Mouse (Mus musculus) kidney, adult 9 months (tissue): Measurements from ENCODE around the gene U2af1.

Experiments used
- DNase-seq: peaks from one replicate; pipeline ENCODE4 v3.0.0; 2022

U2af1 gene

GRCm38 (mm10) chr17:31658468-31659185, at the start of gene U2af1:
Gene U2af1 (minus strand): TSS chr17:31658892.
- DNase-seq: peak; percentile 98

- peak; percentile 68 for DNase-seq
These were observed 46.8 kb upstream of the U2af1 start for GRCm38 (mm10) chr17:31705271-31706020.

DNA sequence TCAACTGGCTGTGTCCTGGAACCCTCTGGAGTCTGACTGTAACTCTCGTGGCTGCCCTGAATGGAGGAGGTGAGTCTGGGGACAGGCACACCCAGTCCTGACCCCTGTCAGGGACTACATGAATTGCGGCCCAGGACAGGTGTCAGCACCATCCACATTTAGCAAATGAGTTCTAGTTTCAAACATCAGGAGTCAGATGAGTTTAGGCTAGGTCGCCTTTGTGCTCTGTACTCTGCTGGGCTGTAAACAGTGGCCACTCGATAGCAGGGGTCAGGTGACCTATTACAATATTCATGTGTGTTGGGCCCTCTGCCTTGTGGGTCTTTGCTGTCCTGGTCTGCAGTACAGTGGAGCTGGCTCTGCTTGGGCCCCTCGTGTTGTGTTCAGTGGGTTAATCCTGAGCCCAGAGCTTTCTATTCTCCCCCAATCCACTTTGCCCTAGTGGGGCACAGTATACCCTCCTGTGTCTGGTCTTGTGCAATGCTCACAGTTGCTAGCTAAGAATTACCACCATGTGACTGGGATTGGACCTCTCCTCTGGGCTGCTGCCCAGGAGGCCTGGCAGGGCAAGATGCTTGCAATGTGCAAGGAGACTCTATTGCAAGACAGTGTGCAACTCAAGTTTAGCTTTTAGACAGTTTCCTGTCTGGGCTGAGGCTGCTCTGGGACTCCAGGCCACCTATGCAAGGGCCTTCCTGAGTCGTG, 44.7 kb upstream of the U2af1 start:
- peak; percentile 58 for DNase-seq

- DNase-seq: no peak
These were observed 39.7 kb upstream of the U2af1 start for GRCm38 (mm10) chr17:31698347-31698746.

DNA sequence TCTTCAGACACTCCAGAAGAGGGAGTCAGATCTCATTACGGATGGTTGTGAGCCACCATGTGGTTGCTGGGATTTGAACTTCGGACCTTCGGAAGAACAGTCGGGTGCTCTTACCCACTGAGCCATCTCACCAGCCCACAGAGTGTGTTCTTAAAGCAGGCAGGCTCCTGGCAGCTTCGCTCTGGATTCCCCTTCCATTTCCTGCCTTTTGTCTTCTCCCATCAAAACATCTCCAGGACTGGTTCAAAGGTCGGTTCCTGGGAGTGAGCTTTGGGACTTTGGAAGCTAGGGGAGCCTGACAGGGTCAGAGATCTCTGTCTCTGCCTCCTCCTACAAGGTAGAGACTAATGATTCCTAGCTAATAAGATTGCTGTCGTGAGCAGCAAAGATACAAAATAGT, 36.7 kb upstream of the U2af1 start:
- DNase-seq: peak; percentile 89

DNA sequence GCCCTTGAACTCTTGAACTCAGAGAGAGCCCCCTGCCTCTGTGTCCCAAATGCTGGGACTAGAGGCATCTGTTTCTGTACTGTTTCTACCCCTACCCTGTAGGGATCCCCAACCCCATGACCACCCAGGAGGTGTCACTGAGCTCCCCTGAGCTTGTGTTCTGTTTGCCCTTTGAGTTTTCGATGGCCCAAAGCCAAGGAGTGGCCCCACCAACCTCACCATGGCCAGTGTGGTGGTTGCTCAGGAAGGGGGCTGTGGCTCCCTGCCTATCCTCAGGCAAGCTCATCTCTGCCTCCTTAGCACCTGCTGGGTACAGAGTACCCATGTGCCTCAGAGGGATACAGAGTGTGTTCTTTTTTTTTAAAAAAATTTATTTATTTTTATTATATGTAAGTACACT, 36.3 kb upstream of the U2af1 start:
- peak; percentile 52 for DNase-seq

- DNase-seq: no peak
These were observed 35.3 kb upstream of the U2af1 start for GRCm38 (mm10) chr17:31694023-31694376.

GRCm38 (mm10) chr17:31693330-31694022, 34.8 kb upstream of the U2af1 start:
- DNase-seq: peak; percentile 84

GRCm38 (mm10) chr17:31692918-31693317, 34.2 kb upstream of the U2af1 start:
- no peak for DNase-seq

- DNase-seq: peak; percentile 47
These were observed 30.9 kb upstream of the U2af1 start for GRCm38 (mm10) chr17:31689606-31690005.

DNA sequence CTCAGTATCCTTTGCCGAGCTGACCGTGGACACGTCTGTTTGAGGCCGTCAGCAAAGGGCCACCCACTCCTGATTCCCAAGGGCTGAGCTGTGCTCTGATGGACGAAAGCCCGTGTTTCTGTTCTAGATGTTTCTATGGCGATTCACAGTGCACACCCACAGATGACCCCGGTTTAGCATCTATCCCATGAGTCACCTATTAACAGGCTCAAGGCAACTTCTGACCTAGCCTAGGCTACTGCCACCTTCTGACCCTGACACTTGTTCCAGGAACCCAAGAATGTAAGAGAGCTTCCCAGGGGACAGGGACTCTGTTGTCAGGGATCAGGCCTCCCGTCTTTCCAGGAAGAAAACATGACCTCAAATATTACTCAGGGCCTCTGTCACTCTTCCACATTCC, 29.4 kb upstream of the U2af1 start:
- DNase-seq: peak; percentile 79

DNA sequence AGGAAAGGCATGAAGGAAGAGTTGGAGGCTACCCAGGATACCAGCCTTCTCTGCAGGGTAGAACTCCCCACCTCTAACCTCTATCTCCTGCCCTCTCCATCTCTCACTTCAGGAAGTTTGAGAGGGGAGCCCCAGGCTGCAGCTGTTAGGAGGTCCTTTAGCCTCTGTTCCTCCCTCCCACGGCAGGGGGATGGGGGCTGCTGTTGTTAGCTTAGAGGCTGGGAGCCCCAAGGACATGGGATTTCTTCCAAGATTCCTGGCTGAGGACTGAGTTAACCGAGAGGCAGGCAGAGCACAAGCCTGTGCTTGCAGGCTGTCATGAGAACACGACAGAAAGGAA, 27.5 kb upstream of the U2af1 start:
- peak; percentile 51 for DNase-seq

- DNase-seq: peak; percentile 93
These were observed 27.0 kb upstream of the U2af1 start for GRCm38 (mm10) chr17:31685514-31686224.

- DNase-seq: no peak
These were observed 21.8 kb upstream of the U2af1 start for GRCm38 (mm10) chr17:31680450-31680849.

DNA sequence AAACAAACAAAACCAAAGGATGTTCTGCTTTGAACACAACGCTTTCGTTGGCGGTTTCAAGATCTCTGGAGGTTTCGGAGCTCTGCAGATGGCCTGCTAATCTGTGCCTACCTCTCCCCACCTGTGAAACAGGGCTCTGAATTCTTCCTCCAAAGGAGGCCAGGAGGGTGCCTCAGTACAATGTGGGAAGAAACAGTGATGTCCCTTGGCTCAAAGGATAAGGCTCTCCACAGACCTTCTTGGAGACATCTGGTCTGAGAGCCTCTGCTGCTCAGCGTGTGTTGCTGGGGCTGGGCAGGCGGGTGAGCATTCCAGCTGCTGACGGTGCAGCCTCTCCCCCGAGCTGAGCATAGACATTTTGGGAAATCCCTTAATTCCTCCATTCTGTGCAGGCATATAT, 18.8 kb upstream of the U2af1 start, which contains the start of gene Cryaa:
Cryaa (plus strand) TSS at position 301 of the 400 bp plus-strand sequence.
- no peak for DNase-seq

- no peak for DNase-seq
These were observed 15.7 kb upstream of the U2af1 start for GRCm38 (mm10) chr17:31674426-31674825.

- DNase-seq: no peak
These were observed 13.6 kb upstream of the U2af1 start for GRCm38 (mm10) chr17:31672279-31672678.

GRCm38 (mm10) chr17:31671698-31672097, 13.0 kb upstream of the U2af1 start:
- peak; percentile 72 for DNase-seq

DNA sequence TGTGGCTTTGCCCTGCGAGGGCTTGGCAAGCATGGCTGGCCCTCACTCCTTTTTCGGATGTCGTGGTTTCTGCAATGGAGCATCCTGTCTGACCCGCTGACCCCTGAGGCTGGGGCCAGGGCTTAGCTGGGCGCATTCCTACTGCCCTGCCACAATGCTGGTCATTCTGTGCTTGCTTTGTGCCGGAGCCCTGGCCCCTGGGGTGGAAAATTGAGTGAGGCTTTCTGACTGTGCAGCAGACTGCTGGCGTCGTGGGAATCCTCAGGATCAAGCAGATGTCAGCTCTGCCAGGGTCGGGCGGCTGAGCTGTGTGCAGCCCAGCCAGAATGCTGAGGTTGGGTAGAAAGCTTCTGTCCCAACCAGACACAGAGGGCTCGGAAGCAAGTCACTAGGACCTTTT, 11.5 kb upstream of the U2af1 start:
- no peak for DNase-seq

DNA sequence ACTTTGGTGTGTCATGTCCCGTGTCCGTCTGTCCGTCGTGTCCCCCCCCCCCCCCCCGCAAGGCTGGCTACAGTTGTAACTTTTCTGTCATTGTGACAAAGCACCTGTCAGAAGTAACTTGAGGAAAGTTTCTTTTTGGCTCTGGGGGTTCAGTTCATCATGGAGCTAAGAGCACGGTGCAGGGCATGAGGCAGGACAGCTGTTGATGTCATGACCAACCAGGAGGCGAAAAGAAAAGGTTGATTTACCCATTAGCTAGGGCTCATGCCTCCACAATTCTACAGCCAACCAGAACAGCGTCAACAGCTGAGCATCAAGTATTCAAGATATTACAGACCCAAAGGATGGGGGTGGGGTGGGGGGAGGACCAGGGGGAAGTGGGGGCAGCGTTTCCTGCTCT, 9.6 kb upstream of the U2af1 start:
- no peak for DNase-seq

DNA sequence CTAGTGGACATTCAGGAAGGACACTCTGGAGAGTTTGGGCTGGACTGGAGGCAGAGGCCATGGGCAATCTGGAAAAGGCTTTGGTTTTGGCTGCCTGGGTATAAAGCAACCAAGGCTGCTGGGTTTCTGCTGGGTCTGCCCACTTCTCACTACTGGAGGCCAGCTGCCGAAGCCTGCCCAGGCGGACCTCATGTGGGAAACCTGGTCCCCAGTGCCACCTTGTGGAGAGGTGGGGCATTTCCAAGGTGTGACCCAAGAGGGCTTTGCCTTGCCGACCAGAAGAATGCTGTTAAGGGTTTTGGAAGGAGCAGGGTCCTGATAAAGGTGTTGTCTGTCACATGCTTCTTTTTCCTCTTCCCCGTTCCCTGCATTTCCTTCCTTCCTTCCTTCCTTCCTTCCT, 6.1 kb upstream of the U2af1 start:
- DNase-seq: peak; percentile 93

- DNase-seq: no peak
These were observed 4.2 kb upstream of the U2af1 start for GRCm38 (mm10) chr17:31662855-31663254.
